Mouse (Mus musculus) liver, embryonic 14.5 days (tissue): ENCODE results near the gene Cela1. TPM values are rescaled to one million over a fixed set of nuclear protein-coding genes. Genes with fewer than 3 reads are reported as not detected.

Experiments
- ATAC-seq: fragments of 200-750 bp; cut with Nextera tagmentation; 2 replicates; pipeline ENCODE4 v1.8.0; 2017; ENCODE audit warnings: moderate number of reproducible peaks, mild to moderate bottlenecking, moderate library complexity; ENCODE audit not compliant: insufficient read depth
- DNase-seq, 3 experiments: peaks; one replicate each; pipeline ENCODE4 v3.0.0-alpha.2; 2012 to 2013; ENCODE audit warnings: low read depth in 3 of 3, low spot score in 3 of 3
- H3K27ac ChIP-seq: fragments of 300-500 bp; sonication (generic); 2 replicates; pipeline ENCODE4 v1.5.1; 2014; ENCODE audit warnings: moderate library complexity, mild to moderate bottlenecking, control low read depth, inconsistent platforms
- H3K27me3 ChIP-seq: fragments of 300-500 bp; sonication (generic); 2 replicates; pipeline ENCODE4 v1.6.1; 2014; ENCODE audit warnings: mild to moderate bottlenecking, low read length, moderate library complexity; ENCODE audit not compliant: control insufficient read depth, insufficient read depth
- H3K36me3 ChIP-seq: fragments of 300-500 bp; sonication (generic); replicated peaks from 2 replicates; pipeline ENCODE4 v1.6.1; 2014; ENCODE audit warnings: low read depth; ENCODE audit not compliant: control insufficient read depth, insufficient read depth
- H3K4me1 ChIP-seq, 2 experiments: fragments of 200-500 bp in 1 of 2; fragments of 300-500 bp in 1 of 2; sonication (generic) in 1 of 2; replicated peaks; 2 replicates each; pipeline ENCODE4 v1.6.1; 2012 to 2014; ENCODE audit warnings: antibody characterized with exemption in 1 of 2, inconsistent platforms in 1 of 2, low read length in 1 of 2; ENCODE audit not compliant: control insufficient read depth in 2 of 2, insufficient read depth in 2 of 2
- H3K4me2 ChIP-seq: fragments of 300-500 bp; sonication (generic); 2 replicates; pipeline ENCODE4 v1.6.1; 2014; ENCODE audit warnings: low read depth, mild to moderate bottlenecking, control low read depth, moderate library complexity
- H3K4me3 ChIP-seq, 2 experiments: fragments of 200-500 bp in 1 of 2; fragments of 300-500 bp in 1 of 2; sonication (generic) in 1 of 2; 2 replicates each; pipeline ENCODE4 v1.5.1; 2012 to 2014; ENCODE audit warnings: low read depth in 2 of 2, low read length in 2 of 2, mild to moderate bottlenecking in 2 of 2, control low read depth in 1 of 2, inconsistent platforms in 1 of 2, moderate library complexity in 1 of 2; ENCODE audit not compliant: insufficient read depth in 1 of 2
- H3K9ac ChIP-seq: fragments of 300-500 bp; sonication (generic); replicated peaks from 2 replicates; pipeline ENCODE4 v1.6.1; 2014; ENCODE audit warnings: mild to moderate bottlenecking, control low read depth, moderate library complexity
- H3K9me3 ChIP-seq: fragments of 300-500 bp; sonication (generic); 2 replicates; pipeline ENCODE4 v1.6.1; 2016; ENCODE audit warnings: low read length, mixed read lengths; ENCODE audit not compliant: control insufficient read depth
- CTCF ChIP-seq: IDR thresholded peaks from 2 replicates; pipeline ENCODE4 v1.5.1; 2016; ENCODE audit warnings: antibody characterized with exemption, low read depth, control low read depth
- EP300 ChIP-seq: IDR thresholded peaks from 2 replicates; pipeline ENCODE4 v1.6.1; 2016; ENCODE audit warnings: antibody characterized with exemption, low read depth
- WGBS: fragments of 180-500 bp; shearing (Covaris S2); extraction: QIAGEN DNeasy Blood & Tissue Kit; methylation state at CpG from one replicate; pipeline ENCODE4 v1.1.7; 2014; ENCODE audit not compliant: insufficient replicate concordance; 5-methylcytosine and 5-hydroxymethylcytosine counted together
- polyA plus RNA-seq, 2 experiments: library from polyadenylated mRNA; depleted of rRNA in 1 of 2; stranded (reverse) in 1 of 2; unstranded in 1 of 2; fragments of >200 nt; fragmentation: Nextera tagmentation in 1 of 2; extraction: Ambion mirVana in 1 of 2; gene quantifications; 2 replicates each; pipeline versions ENCODE4 v1.2.1 to v1.2.3; 2012 to 2014

Cela1 gene
- polyA plus RNA-seq, 2 experiments, result 8.1 to 13.8 TPM

- WGBS, result 8% methylated on average over 12 of the region's 12 CpGs
- TF ChIP-seq CTCF (no peak), EP300 (peak; percentile 54; the same call in 1 of the 2 replicates)
- ATAC-seq (peak; percentile 85), DNase-seq (peak; percentile 52 to 60 (median 57))
- Histone ChIP-seq H3K27ac (peak overlapping the region; percentile 73), H3K4me3 (no peak overlapping the region; a peak in 1 of 4 replicates), H3K27me3 (no peaks in the 10 kb centered on the region), H3K4me1 (peaks cover 18 to 38% of the 10 kb centered on the region in 2 experiments), H3K9ac (peak overlapping the region; percentile 46), H3K36me3 (no peaks in the 10 kb centered on the region), H3K4me2 (peak overlapping the region; percentile 54), H3K9me3 (no peaks in the 10 kb centered on the region)
Measured at GRCm38 (mm10) chr15:100673585-100674391, 13.9 kb downstream of the Cela1 start.

DNA sequence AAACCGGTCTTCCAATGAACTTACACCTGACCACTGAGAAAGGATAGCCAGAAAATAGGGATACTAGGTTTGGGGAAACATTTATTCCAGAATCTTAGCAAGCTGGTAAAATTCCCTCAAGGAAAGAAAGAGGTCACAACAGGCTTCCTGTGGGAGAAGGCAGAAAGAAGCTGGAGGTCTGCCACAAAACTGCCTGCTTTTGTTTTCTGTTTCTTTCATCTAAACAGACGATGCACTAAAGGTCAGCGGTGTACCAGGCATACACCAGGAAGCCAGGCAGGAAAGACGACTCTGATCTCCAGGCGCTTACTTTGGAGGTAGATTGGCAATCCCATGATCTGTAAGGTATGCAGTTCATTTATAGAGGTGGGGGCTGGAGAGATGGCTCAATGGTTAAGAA lies 16.9 kb downstream of the Cela1 start:
- H3K36me3 ChIP-seq, result no peaks in the 10 kb centered on the region
- no peak for TF ChIP-seq CTCF
- TF ChIP-seq EP300, result no peak
- peaks cover 18 to 52% of the 10 kb centered on the region in 2 experiments for H3K4me1 ChIP-seq
- H3K27ac ChIP-seq, result no peak overlapping the region
- H3K9ac ChIP-seq, result no peak overlapping the region
- H3K27me3 ChIP-seq, result no peaks in the 10 kb centered on the region
- DNase-seq (no peak), ATAC-seq (no peak)
- no peak overlapping the region for H3K4me2 ChIP-seq
- H3K4me3 ChIP-seq, result no peak overlapping the region
- 74% methylated on average over 5 of the region's 5 CpGs for WGBS
- no peaks in the 10 kb centered on the region for H3K9me3 ChIP-seq

DNA sequence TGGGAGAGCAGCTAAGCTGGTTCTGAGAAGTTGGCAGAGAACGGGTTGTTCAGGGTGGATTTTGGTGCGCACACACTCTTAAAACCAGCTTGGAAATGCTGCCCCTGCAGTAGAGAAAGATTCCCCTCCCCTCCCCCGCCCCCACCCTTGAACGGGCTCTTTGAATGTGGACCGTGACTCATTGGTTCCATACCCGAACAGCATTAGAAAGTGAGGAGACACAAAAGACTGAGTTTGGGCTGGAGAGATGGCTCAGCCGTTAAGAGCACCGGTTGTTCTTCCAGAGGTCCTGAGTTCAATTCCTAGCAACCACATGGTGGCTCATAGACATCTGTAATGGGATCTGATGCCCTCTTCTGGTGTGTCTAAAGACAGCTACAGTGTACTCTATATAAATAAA lies 17.7 kb downstream of the Cela1 start:
- no peak overlapping the region for H3K27ac ChIP-seq
- no peaks in the 10 kb centered on the region for H3K36me3 ChIP-seq
- H3K9me3 ChIP-seq, result no peaks in the 10 kb centered on the region
- no peak overlapping the region for H3K4me2 ChIP-seq
- WGBS, result 64% methylated on average over 8 of the region's 8 CpGs
- DNase-seq (no peak), ATAC-seq (no peak)
- TF ChIP-seq EP300 (no peak), CTCF (no peak)
- H3K9ac ChIP-seq, result no peak overlapping the region
- H3K4me1 ChIP-seq, result peaks cover 17 to 56% of the 10 kb centered on the region in 2 experiments
- H3K4me3 ChIP-seq, result no peak overlapping the region
- no peaks in the 10 kb centered on the region for H3K27me3 ChIP-seq

DNA sequence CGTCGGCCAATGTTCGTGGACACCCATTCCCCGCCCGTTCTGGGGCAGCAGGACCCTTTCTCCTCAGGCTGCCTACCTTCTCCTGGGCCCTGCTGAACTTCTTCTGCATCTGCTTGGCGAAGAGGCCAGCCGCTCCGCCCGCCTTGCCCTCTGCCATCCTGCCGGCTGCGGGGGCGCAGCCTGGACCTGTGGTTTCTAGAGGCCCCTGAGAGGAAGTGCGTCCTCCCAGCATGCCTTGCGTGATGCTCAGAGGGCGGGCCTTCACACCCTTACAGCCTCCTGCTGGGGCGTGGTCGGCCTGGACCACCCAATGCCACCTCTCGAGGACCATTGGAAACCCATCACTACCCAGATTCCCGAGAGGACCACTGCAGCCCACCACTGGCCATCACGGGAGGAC lies 18.4 kb downstream of the Cela1 start, which contains the start of gene Bin2:
TSS of gene Bin2 (minus strand) at position 217 of the 400 bp plus-strand sequence.
- H3K4me1 ChIP-seq, result peaks cover 11 to 54% of the 10 kb centered on the region in 2 experiments
- H3K9me3 ChIP-seq, result no peaks in the 10 kb centered on the region
- H3K36me3 ChIP-seq, result no peaks in the 10 kb centered on the region
- ATAC-seq, result peak; percentile 58
- TF ChIP-seq EP300 (no peak), CTCF (no peak)
- H3K27ac ChIP-seq, result no peak within 1 kb of the TSS
- WGBS, result 15% methylated on average over 20 of the region's 20 CpGs
- no peaks in the 10 kb centered on the region for H3K27me3 ChIP-seq
- H3K4me3 ChIP-seq, result peak within 1 kb of the TSS; percentile 65 to 67
- H3K9ac ChIP-seq, result peak within 1 kb of the TSS; percentile 76
- peak; percentile 40 to 54 (median 47) for DNase-seq
- H3K4me2 ChIP-seq, result peak within 1 kb of the TSS; percentile 71

DNA sequence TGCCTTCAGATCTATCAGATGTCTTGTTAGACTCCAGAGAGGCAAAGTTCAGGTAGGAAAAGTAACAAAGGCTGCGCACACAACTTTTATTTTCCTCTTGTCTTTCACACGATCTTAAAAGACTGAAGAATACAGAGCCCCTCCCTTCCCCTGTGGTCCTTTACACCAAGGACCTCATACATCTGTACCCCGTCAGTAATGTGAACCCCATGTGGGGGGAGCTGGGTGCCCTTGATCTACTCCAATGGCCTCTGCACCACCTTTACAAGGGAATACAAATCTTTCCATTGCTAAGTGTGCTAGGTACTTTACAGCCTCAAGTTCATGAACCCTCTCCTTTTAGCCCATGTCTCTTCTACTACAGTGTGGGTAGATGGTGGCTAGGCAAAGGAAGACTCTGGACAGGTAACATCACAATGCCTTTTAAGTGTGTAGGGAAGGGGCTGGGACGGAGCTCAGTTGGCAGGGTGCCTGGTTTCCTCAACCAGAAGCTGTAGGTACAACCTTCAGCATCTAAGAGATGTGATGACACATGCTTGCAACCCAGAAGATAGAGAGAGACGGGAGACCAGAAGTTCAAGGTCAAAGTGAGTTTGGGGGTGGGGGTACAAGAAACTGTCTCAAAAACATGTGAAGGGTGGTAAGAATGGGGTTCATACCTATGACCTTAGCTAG lies 19.7 kb downstream of the Cela1 start:
- Histone ChIP-seq H3K27ac (no peak overlapping the region), H3K36me3 (no peaks in the 10 kb centered on the region), H3K27me3 (no peaks in the 10 kb centered on the region), H3K4me3 (peak overlapping the region; percentile 42 to 65), H3K9ac (no peak overlapping the region), H3K9me3 (no peaks in the 10 kb centered on the region), H3K4me1 (peaks cover under 1 to 50% of the 10 kb centered on the region in 2 experiments), H3K4me2 (peak overlapping the region; percentile 71)
- 48% methylated on average over 5 of the region's 5 CpGs for WGBS
- no peak for TF ChIP-seq EP300
- TF ChIP-seq CTCF, result no peak
- ATAC-seq (no peak), DNase-seq (no peak)
